In genomic region chr15:99440112-99440815, GRCm38 (mm10) we compare ENCODE assay signal across 8 mouse cellular contexts. TPM values are rescaled to one million over a fixed set of nuclear protein-coding genes. Genes with fewer than 3 reads are reported as not detected.
DNase-seq lines count a peak whose midpoint lies in the region; ATAC-seq and TF ChIP-seq lines count a peak whose summit lies in the region.
"Had no signal": no experiment of that assay in that cellular context is flagged by ENCODE, and none has a peak within 500 bp of the region (broad histone marks: within the 10 kb centered on the region; RNA-seq: fewer than 3 reads in every experiment).

No protein-coding gene starts in this region.

- H3K9ac ChIP-seq in lung, embryonic 16.5 days (ENCODE audit: low read length): peak overlapping the region; percentile 28; the same call in 1 of the 2 replicates
- H3K9ac ChIP-seq in forebrain, embryonic 16.5 days (replicated peaks; ENCODE audit: low read depth, low read length): no peak overlapping the region
- H3K9ac ChIP-seq in hindbrain, embryonic 16.5 days (ENCODE audit: low read depth, low read length): no peak overlapping the region
- H3K9ac ChIP-seq in midbrain, postnatal 0 days (replicated peaks; ENCODE audit: low read length, poor library complexity, severe bottlenecking): no peak overlapping the region

- DNase-seq in lung, adult 2 months: no peak
- DNase-seq in midbrain, postnatal 0 days (ENCODE audit: low spot score): peak; percentile 88
- DNase-seq in thymus, postnatal 25 days: no peak
- no peak for DNase-seq in adrenal gland, postnatal 4 days (ENCODE audit: low spot score in 2 of 2)

- no peak overlapping the region for H3K4me2 ChIP-seq in lung, embryonic 16.5 days (ENCODE audit: low read depth, low read length)
- no peak overlapping the region for H3K4me2 ChIP-seq in forebrain, embryonic 16.5 days (ENCODE audit: low read length)
- peak overlapping the region; percentile 8; the same call in 1 of the 2 replicates for H3K4me2 ChIP-seq in hindbrain, embryonic 16.5 days (ENCODE audit: low read length)
- H3K4me2 ChIP-seq in midbrain, postnatal 0 days (ENCODE audit: low read depth, low read length, poor library complexity, severe bottlenecking): no peak overlapping the region

- no peaks in the 10 kb centered on the region for H3K36me3 ChIP-seq in lung, embryonic 16.5 days (ENCODE audit: control insufficient read depth, insufficient read depth, low read length)
- H3K36me3 ChIP-seq in forebrain, embryonic 16.5 days (ENCODE audit: control insufficient read depth, insufficient read depth): no peaks in the 10 kb centered on the region
- H3K36me3 ChIP-seq in hindbrain, embryonic 16.5 days (ENCODE audit: control insufficient read depth, insufficient read depth, low read length): no peaks in the 10 kb centered on the region
- H3K36me3 ChIP-seq in midbrain, postnatal 0 days (ENCODE audit: insufficient read depth, low read length): no peaks in the 10 kb centered on the region

- H3K27me3 ChIP-seq in lung, embryonic 16.5 days (ENCODE audit: control insufficient read depth, insufficient read depth, low read depth, low read length): no peaks in the 10 kb centered on the region
- no peaks in the 10 kb centered on the region for H3K27me3 ChIP-seq in forebrain, embryonic 16.5 days (replicated peaks; ENCODE audit: control insufficient read depth, insufficient read depth, low read length)
- H3K27me3 ChIP-seq in hindbrain, embryonic 16.5 days (replicated peaks; ENCODE audit: control insufficient read depth, insufficient read depth, low read length): no peaks in the 10 kb centered on the region
- H3K27me3 ChIP-seq in midbrain, postnatal 0 days (ENCODE audit: insufficient read depth, low read length): no peaks in the 10 kb centered on the region
- H3K27me3 ChIP-seq: megakaryocyte, embryonic 14.5 days had no signal

- H3K9me3 ChIP-seq in lung, embryonic 16.5 days (ENCODE audit: control insufficient read depth, low read length): no peaks in the 10 kb centered on the region
- H3K9me3 ChIP-seq in forebrain, embryonic 16.5 days (ENCODE audit: control insufficient read depth, low read length): no peaks in the 10 kb centered on the region
- H3K9me3 ChIP-seq in hindbrain, embryonic 16.5 days (ENCODE audit: control insufficient read depth, low read length): no peaks in the 10 kb centered on the region
- no peaks in the 10 kb centered on the region for H3K9me3 ChIP-seq in midbrain, postnatal 0 days (ENCODE audit: low read length)
- H3K9me3 ChIP-seq: megakaryocyte, embryonic 14.5 days had no signal

- H3K4me1 ChIP-seq in lung, embryonic 16.5 days (replicated peaks; ENCODE audit: control insufficient read depth, insufficient read depth, low read length): peaks cover 43% of the 10 kb centered on the region
- no peaks in the 10 kb centered on the region; the same call in 1 of the 2 replicates for H3K4me1 ChIP-seq in lung, adult 2 months (ENCODE audit: control insufficient read depth, insufficient read depth, low read length)
- peaks cover 25% of the 10 kb centered on the region for H3K4me1 ChIP-seq in forebrain, embryonic 16.5 days (replicated peaks; ENCODE audit: control insufficient read depth, insufficient read depth, low read length)
- H3K4me1 ChIP-seq in hindbrain, embryonic 16.5 days (ENCODE audit: control insufficient read depth, insufficient read depth, low read depth, low read length): peaks cover 20% of the 10 kb centered on the region
- no peaks in the 10 kb centered on the region for H3K4me1 ChIP-seq in midbrain, postnatal 0 days (ENCODE audit: insufficient read depth, low read length)

- H3K4me3 ChIP-seq in lung, embryonic 16.5 days (ENCODE audit: low read length): no peak overlapping the region
- H3K4me3 ChIP-seq in lung, adult 2 months (replicated peaks; ENCODE audit: extremely low read depth, low read depth, low read length): no peak overlapping the region
- H3K4me3 ChIP-seq in forebrain, embryonic 16.5 days (replicated peaks; ENCODE audit: low read length): no peak overlapping the region
- H3K4me3 ChIP-seq in hindbrain, embryonic 16.5 days (ENCODE audit: low read length): no peak overlapping the region
- H3K4me3 ChIP-seq in midbrain, postnatal 0 days (ENCODE audit: low read depth, low read length): no peak overlapping the region
- H3K4me3 ChIP-seq: megakaryocyte, embryonic 14.5 days had no signal

- peak; percentile 95 for ATAC-seq in lung, embryonic 16.5 days (ENCODE audit: low read depth)
- ATAC-seq in forebrain, embryonic 16.5 days: peak; percentile 87
- ATAC-seq in hindbrain, embryonic 16.5 days: peak; percentile 79
- peak; percentile 68; the same call in 1 of the 2 replicates for ATAC-seq in midbrain, postnatal 0 days (ENCODE audit: low FRiP score)

- H3K27ac ChIP-seq in lung, embryonic 16.5 days (ENCODE audit: low read length): peak overlapping the region; percentile 85
- peak overlapping the region; percentile 63 for H3K27ac ChIP-seq in forebrain, embryonic 16.5 days (ENCODE audit: low read length)
- H3K27ac ChIP-seq in hindbrain, embryonic 16.5 days (ENCODE audit: low read depth, low read length): peak overlapping the region; percentile 80
- peak overlapping the region; percentile 52 for H3K27ac ChIP-seq in midbrain, postnatal 0 days (ENCODE audit: low read depth, low read length)

- TF ChIP-seq POLR2A in lung, adult 2 months (IDR thresholded peaks at IDR 0.05; ENCODE audit: borderline replicate concordance, extremely low read depth, low read depth, low read length): no peak

- TF ChIP-seq CTCF in lung, adult 2 months (IDR thresholded peaks at IDR 0.05; ENCODE audit: insufficient read depth, low read length): no peak
- TF ChIP-seq CTCF in midbrain, postnatal 0 days (IDR thresholded peaks at IDR 0.05): no peak

- 29% methylated on average over 2 of the region's 2 CpGs for WGBS in lung, embryonic 16.5 days
- 50% methylated on average over 2 of the region's 2 CpGs for WGBS in lung, adult 2 months
- 35% methylated on average over 2 of the region's 2 CpGs for WGBS in forebrain, embryonic 16.5 days
- WGBS in hindbrain, embryonic 16.5 days: 33% methylated on average over 2 of the region's 2 CpGs
- 38% methylated on average over 2 of the region's 2 CpGs for WGBS in midbrain, postnatal 0 days

RNA-seq across cellular contexts. Expression of gene Nckap5l, which starts 17.3 kb away (rescaled TPM):
- 7.5 and 9.5 TPM in 2 replicates for polyA plus RNA-seq in lung, embryonic 16.5 days (2015; fragmentation: Nextera tagmentation; extraction: Ambion mirVana)
- polyA plus RNA-seq in lung, adult 2 months (2012; rRNA removed): 13.0 and 13.4 TPM in 2 replicates
- polyA plus RNA-seq in forebrain, embryonic 16.5 days (2015; fragmentation: Nextera tagmentation; extraction: Ambion mirVana): 12.5 and 12.7 TPM in 2 replicates
- 11.6 and 17.7 TPM in 2 replicates for polyA plus RNA-seq in hindbrain, embryonic 16.5 days (2015; fragmentation: Nextera tagmentation; extraction: Ambion mirVana)
- total RNA-seq in midbrain, postnatal 0 days (2014; rRNA removed): 20.2 and 24.1 TPM in 2 replicates
- 11.4 and 12.2 TPM in 2 replicates for polyA plus RNA-seq in midbrain, postnatal 0 days (2015; fragmentation: Nextera tagmentation; extraction: Ambion mirVana)
- total RNA-seq in adrenal gland, postnatal 4 days (2021): 10 to 100 TPM; 35.7 to 44.5 TPM

RNA-seq across cellular contexts. Expression of gene Bcdin3d, which starts 34.3 kb away (rescaled TPM):
- polyA plus RNA-seq in lung, embryonic 16.5 days (2015; fragmentation: Nextera tagmentation; extraction: Ambion mirVana): 13.4 and 13.7 TPM in 2 replicates
- polyA plus RNA-seq in lung, adult 2 months (2012; rRNA removed): 5.0 and 5.2 TPM in 2 replicates
- 23.5 and 24.4 TPM in 2 replicates for polyA plus RNA-seq in forebrain, embryonic 16.5 days (2015; fragmentation: Nextera tagmentation; extraction: Ambion mirVana)
- polyA plus RNA-seq in hindbrain, embryonic 16.5 days (2015; fragmentation: Nextera tagmentation; extraction: Ambion mirVana): 16.8 and 17.7 TPM in 2 replicates
- 11.7 and 12.4 TPM in 2 replicates for total RNA-seq in midbrain, postnatal 0 days (2014; rRNA removed)
- 12.6 and 14.6 TPM in 2 replicates for polyA plus RNA-seq in midbrain, postnatal 0 days (2015; fragmentation: Nextera tagmentation; extraction: Ambion mirVana)
- 1 to 10 TPM; 7.8 TPM for total RNA-seq in adrenal gland, postnatal 4 days (2021)

RNA-seq across cellular contexts. Expression of gene Tmbim6, which starts 47.6 kb away (rescaled TPM):
- polyA plus RNA-seq in lung, embryonic 16.5 days (2015; fragmentation: Nextera tagmentation; extraction: Ambion mirVana): 459 and 464 TPM in 2 replicates
- 1,026 and 1,059 TPM in 2 replicates for polyA plus RNA-seq in lung, adult 2 months (2012; rRNA removed)
- 273 and 295 TPM in 2 replicates for polyA plus RNA-seq in forebrain, embryonic 16.5 days (2015; fragmentation: Nextera tagmentation; extraction: Ambion mirVana)
- polyA plus RNA-seq in hindbrain, embryonic 16.5 days (2015; fragmentation: Nextera tagmentation; extraction: Ambion mirVana): 346 and 350 TPM in 2 replicates
- 270 and 327 TPM in 2 replicates for total RNA-seq in midbrain, postnatal 0 days (2014; rRNA removed)
- 327 and 348 TPM in 2 replicates for polyA plus RNA-seq in midbrain, postnatal 0 days (2015; fragmentation: Nextera tagmentation; extraction: Ambion mirVana)
- 100 to 1,000 TPM; 520 to 533 TPM for total RNA-seq in adrenal gland, postnatal 4 days (2021)
